Mouse (Mus musculus) olfactory bulb, adult 2 months (tissue): ENCODE measurements around the gene Zkscan3. TPM values are rescaled to one million over a fixed set of nuclear protein-coding genes. Genes with fewer than 3 reads are reported as not detected.

Source experiments
- H3K27ac ChIP-seq: fragments of 200-500 bp; 2 replicates; pipeline ENCODE4 v1.5.1; 2012; ENCODE audit warnings: low read depth, low read length; ENCODE audit not compliant: insufficient read depth
- H3K4me1 ChIP-seq: fragments of 200-500 bp; 2 replicates; pipeline ENCODE4 v1.6.1; 2012; ENCODE audit warnings: low read length; ENCODE audit not compliant: control insufficient read depth, insufficient read depth
- H3K4me3 ChIP-seq: fragments of 200-500 bp; 2 replicates; pipeline ENCODE4 v1.5.1; 2012; ENCODE audit warnings: mild to moderate bottlenecking, low read depth, low read length, moderate library complexity; ENCODE audit not compliant: insufficient read depth
- CTCF ChIP-seq: fragments of 200-500 bp; IDR thresholded peaks from 2 replicates; pipeline ENCODE4 v1.5.1; 2012; ENCODE audit warnings: low read depth, mild to moderate bottlenecking, low read length, moderate library complexity; ENCODE audit not compliant: insufficient read depth
- POLR2A ChIP-seq: fragments of 200-500 bp; IDR thresholded peaks from 2 replicates; pipeline ENCODE4 v1.6.1; 2012; ENCODE audit warnings: mild to moderate bottlenecking, low read depth, low read length, moderate library complexity; ENCODE audit not compliant: insufficient read depth
- WGBS: fragments of 180-500 bp; shearing (Covaris S2); methylation state at CpG from one replicate; pipeline ENCODE4 v1.1.7; 2018; 5-methylcytosine and 5-hydroxymethylcytosine counted together
- polyA plus RNA-seq: library from polyadenylated mRNA; stranded (reverse); fragments of >200 nt; gene quantifications from 2 replicates; pipeline ENCODE4 v1.2.4, GENCODE M21; 2012; ENCODE audit warnings: low replicate concordance; ENCODE audit not compliant: missing spikeins, insufficient read depth, insufficient read length

Gene Zkscan3
- polyA plus RNA-seq, 1 experiment = not detected

DNA sequence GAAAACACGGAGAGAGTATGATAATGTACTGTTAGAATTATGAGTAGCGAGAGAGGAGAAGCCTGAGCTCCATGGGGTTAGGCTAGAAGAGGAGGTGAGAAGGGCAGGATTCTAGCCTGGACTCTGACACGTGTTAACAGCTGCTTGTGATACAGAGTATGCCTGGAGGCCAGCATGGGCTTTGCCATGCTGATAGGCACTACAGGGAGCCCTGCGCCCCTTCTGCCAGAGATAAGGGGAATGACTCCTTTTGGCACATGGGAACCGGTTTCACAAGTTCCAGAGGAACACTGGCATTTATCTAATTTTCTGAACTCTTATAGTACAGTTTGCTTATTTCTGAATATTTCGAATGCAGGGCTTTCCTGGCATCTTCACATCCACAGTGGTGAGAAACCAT, 16.3 kb upstream of the Zkscan3 start:
- no peaks in the 10 kb centered on the region; the same call in 1 of the 2 replicates for H3K4me1 ChIP-seq
- H3K27ac ChIP-seq = no peak overlapping the region
- TF ChIP-seq POLR2A (no peak), CTCF (no peak)
- no peak overlapping the region for H3K4me3 ChIP-seq
- 78% methylated on average over 6 of the region's 6 CpGs for WGBS

DNA sequence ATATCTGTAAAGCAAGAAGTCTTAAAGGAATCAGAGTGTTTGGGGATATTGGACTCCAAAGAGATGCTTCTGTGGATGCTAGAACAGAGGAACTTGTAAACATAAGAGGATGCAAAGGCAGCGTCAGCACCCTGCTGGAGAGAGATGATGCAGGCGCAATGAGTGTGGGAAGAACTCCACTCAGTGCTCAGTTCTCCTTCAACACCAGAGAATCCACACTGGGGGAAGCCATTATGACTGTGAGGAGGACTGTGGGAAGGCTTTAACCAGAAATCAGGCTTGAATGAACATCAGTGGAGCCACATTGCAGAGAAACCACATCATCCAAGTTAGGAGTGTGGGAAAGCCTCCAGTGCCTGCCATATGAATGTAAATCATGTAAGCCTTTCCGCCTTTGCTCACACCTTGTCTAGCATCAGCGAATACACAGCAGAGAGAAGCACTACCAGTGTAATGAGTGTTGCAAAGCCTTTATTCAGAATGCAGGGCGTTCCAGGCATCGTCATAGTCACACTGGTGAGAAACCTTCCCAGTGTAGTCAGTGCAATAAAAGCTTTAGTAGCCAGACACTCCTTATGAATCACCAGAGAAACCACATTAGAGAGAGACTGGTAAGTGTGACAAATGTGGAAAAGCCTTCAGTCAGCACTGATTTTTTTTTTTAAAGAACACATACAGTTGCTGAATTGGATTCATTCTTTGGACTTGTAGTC, 14.9 kb upstream of the Zkscan3 start:
- no peak overlapping the region for H3K4me3 ChIP-seq
- 49% methylated on average over 6 of the region's 6 CpGs for WGBS
- TF ChIP-seq POLR2A = no peak
- no peak for TF ChIP-seq CTCF
- peak overlapping the region; percentile 20; the same call in 1 of the 2 replicates for H3K27ac ChIP-seq
- H3K4me1 ChIP-seq = no peaks in the 10 kb centered on the region

DNA sequence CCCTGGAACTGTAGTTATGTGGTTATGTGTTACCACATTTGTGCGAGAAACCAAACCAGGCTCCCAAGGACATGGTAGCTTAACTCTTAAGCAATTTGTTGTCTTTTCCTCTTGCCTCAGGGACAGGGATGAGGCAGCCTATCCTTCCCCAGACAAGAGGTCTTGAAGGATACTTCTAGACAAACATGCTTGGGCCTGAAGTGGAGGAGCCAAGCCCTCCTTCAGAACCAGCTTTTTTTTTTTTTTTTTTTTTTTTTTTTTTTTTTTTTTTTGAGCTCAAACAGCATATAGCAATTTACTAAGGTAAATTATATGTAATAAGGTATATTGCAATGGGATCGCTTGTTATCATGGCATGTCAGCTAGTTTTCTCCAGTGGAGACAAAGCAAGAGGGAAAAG, 13.2 kb upstream of the Zkscan3 start:
- H3K4me3 ChIP-seq = no peak overlapping the region
- H3K4me1 ChIP-seq = no peaks in the 10 kb centered on the region
- TF ChIP-seq CTCF = no peak
- no peak for TF ChIP-seq POLR2A
- no peak overlapping the region for H3K27ac ChIP-seq
- 96% methylated on average over 2 of the region's 2 CpGs for WGBS

- Histone ChIP-seq H3K4me1 (no peaks in the 10 kb centered on the region), H3K27ac (no peak overlapping the region), H3K4me3 (no peak overlapping the region)
- TF ChIP-seq POLR2A (no peak), CTCF (no peak)
- WGBS = 87% methylated on average over 4 of the region's 4 CpGs
These were observed 12.7 kb upstream of the Zkscan3 start for GRCm38 (mm10) chr13:21415266-21415665.

DNA sequence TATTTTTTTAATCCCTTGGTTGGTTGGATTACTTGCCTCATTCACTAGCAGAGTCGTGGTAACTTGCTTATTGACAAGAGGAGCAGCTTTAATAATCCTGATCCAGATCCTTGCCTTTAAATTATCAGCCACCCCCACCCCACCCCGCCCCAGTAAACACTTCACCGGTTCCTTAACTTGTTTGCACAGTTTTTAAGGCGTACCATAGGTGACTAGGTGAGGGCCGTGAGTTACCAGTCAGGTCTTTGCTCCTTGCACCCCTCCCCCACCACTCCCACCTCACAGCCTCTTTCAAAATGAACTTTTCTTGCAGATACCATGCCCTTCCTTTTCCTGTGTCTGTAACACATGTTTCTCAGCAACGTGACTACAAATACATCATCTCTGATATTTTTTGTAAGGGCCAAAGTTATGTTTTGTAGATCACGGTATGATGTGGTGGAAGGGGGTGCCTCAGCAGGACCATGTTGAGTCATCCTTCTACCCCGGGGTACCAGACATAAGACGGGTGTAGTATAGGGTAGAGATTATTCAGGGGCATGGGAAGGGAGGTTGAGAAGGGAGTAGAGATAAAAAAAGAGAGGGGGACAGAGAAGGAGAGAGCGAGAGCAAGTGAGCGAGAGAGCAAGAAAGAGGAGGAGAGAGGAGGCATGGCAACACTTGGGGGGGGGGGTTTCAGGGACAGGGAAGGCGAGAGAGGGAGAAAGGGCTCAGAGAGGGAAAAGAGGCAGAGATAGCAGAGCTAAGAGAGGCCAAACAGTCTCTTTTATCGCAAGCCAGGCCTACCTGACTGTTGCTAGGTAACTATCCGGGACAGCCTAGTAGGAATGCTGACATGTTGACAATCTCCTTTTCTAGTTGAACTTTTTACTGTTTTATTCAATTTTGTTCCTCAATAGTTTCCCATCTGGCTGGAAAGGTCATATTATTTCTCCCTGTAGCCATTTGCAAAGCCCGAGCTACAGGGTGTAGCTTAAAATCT, 12.0 kb upstream of the Zkscan3 start:
- TF ChIP-seq CTCF = no peak
- no peak for TF ChIP-seq POLR2A
- Histone ChIP-seq H3K27ac (no peak overlapping the region), H3K4me1 (no peaks in the 10 kb centered on the region), H3K4me3 (no peak overlapping the region)
- 73% methylated on average over 15 of the region's 15 CpGs for WGBS

DNA sequence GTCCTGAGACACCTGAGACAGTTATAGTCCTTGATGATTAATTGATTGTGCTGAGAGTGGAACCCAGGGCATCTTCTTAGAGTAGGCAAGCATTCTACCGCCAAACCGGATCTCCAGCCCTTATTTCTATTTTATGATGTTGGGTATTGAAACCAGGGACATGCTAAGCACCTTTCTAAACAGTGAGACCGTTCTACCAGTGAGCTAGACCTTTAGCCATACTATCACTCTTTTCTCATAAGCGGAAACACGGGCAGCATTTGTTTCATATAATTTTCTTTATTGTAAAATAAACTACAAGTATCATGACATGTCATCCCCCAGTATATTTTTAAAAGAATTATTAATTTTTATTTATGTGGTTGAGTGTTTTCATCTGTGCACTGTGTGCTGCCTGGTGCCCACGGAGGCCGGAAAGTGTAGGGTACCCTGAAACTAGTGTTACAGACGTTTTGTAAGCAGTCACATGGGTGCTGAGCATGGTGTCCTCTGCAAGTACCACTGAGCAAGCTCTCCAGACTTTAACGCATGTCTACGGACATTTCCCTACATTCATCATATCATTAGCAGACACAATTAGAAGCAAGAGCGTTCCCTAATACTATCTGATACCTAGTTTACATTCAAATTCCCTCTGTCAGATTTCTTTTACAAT, 6.4 kb upstream of the Zkscan3 start:
- Histone ChIP-seq H3K27ac (peak overlapping the region; percentile 91), H3K4me3 (peak overlapping the region; percentile 50), H3K4me1 (no peaks in the 10 kb centered on the region)
- TF ChIP-seq POLR2A (no peak; the same call in 1 of the 2 replicates), CTCF (no peak)
- WGBS = 43% methylated on average over 11 of the region's 11 CpGs

DNA sequence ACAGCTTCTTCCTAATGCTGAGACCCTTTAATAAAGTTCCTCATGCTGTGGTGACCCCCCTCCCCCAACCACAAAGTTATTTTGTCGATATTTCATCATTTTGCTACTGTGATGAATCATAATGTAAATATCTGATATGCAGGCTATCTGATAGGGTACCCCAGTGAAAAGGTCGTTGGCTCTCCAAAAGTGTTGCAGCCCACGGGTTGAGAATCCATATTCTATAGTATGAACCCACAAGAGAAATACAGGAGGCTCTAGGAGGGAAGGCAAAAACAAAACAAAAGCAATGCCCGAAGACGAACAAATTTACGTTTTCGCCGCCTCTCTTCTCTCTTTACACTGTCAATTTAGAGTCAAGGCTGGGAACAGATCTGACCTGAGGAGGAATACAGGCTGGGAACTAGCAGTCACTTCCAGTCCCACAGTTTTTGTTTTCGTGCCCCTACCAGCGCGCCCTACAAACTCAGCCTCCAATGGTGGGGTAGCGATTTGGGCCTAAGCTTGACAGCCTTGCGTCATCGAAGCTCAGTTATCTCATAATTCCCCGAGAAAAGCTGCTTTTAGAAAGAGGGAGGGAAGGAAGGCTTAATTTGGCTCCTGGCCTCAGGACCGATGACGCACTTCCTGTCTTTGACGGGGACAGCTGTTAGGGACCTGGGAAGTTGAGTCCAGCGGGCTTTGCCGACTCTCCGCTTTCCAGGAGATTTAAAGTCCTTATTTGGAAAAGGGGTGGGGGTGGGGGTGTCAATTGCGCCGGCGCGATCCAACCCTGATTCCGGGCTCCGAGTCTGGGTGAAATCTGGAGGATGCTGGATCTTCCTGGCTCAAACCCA, 5.6 kb upstream of the Zkscan3 start:
- peak overlapping the region; percentile 50 for H3K4me3 ChIP-seq
- TF ChIP-seq CTCF (no peak), POLR2A (peak; percentile 47; the same call in 1 of the 2 replicates)
- WGBS = 2% methylated on average over 27 of the region's 27 CpGs
- H3K4me1 ChIP-seq = no peaks in the 10 kb centered on the region
- peak overlapping the region; percentile 91 for H3K27ac ChIP-seq

GRCm38 (mm10) chr13:21407341-21407740, 4.8 kb upstream of the Zkscan3 start:
- Histone ChIP-seq H3K4me1 (no peaks in the 10 kb centered on the region), H3K27ac (no peak overlapping the region), H3K4me3 (no peak overlapping the region)
- no peak for TF ChIP-seq CTCF
- no peak for TF ChIP-seq POLR2A
- WGBS = 81% methylated on average over 11 of the region's 11 CpGs
